Mouse (Mus musculus) intestine, postnatal 0 days (tissue): Measurements from ENCODE around the gene Tuba1a. TPM values are rescaled to one million over a fixed set of nuclear protein-coding genes. Genes with fewer than 3 reads are reported as not detected.
"Not testable (repeated sequence)": the region's sequence is repeated elsewhere in the genome, so short reads cannot be mapped to it uniquely, and the experiment has no call there.

Source experiments
- ATAC-seq: fragments of 200-750 bp; cut with Nextera tagmentation; 2 replicates; pipeline ENCODE4 v1.8.0; 2017; ENCODE audit warnings: mild to moderate bottlenecking, moderate TSS enrichment, moderate library complexity
- H3K27ac ChIP-seq: fragments of 300-500 bp; sonication (generic); 2 replicates; pipeline ENCODE4 v1.5.1; 2014; ENCODE audit warnings: mild to moderate bottlenecking, low read depth, low read length, moderate library complexity
- H3K27me3 ChIP-seq: fragments of 300-500 bp; sonication (generic); replicated peaks from 2 replicates; pipeline ENCODE4 v1.6.1; 2014; ENCODE audit warnings: low read length, mixed read lengths; ENCODE audit not compliant: control insufficient read depth, insufficient read depth
- H3K36me3 ChIP-seq: fragments of 300-500 bp; sonication (generic); 2 replicates; pipeline ENCODE4 v1.6.1; 2014; ENCODE audit warnings: mild to moderate bottlenecking, moderate library complexity; ENCODE audit not compliant: control insufficient read depth, insufficient read depth
- H3K4me1 ChIP-seq: fragments of 300-500 bp; sonication (generic); replicated peaks from 2 replicates; pipeline ENCODE4 v1.6.1; 2014; ENCODE audit warnings: antibody characterized with exemption, low read length, mixed read lengths; ENCODE audit not compliant: control insufficient read depth, insufficient read depth
- H3K4me2 ChIP-seq: fragments of 300-500 bp; sonication (generic); replicated peaks from 2 replicates; pipeline ENCODE4 v1.6.1; 2014; ENCODE audit warnings: low read depth, mild to moderate bottlenecking, moderate library complexity
- H3K4me3 ChIP-seq: fragments of 300-500 bp; sonication (generic); 2 replicates; pipeline ENCODE4 v1.5.1; 2014; ENCODE audit warnings: low read depth, low read length
- H3K9ac ChIP-seq: fragments of 300-500 bp; sonication (generic); 2 replicates; pipeline ENCODE4 v1.6.1; 2014; ENCODE audit warnings: mild to moderate bottlenecking, low read depth, low read length
- H3K9me3 ChIP-seq: fragments of 300-500 bp; sonication (generic); 2 replicates; pipeline ENCODE4 v1.6.1; 2016; ENCODE audit warnings: mixed run types; ENCODE audit not compliant: control insufficient read depth
- CTCF ChIP-seq: sonication (generic); IDR thresholded peaks from 2 replicates; pipeline ENCODE4 v1.5.1; 2016; ENCODE audit warnings: low read depth, mild to moderate bottlenecking, control low read depth, antibody characterized with exemption, moderate library complexity
- WGBS: fragments of 180-500 bp; shearing (Covaris S2); extraction: QIAGEN DNeasy Blood & Tissue Kit; methylation state at CpG from one replicate; pipeline ENCODE4 v1.1.7; 2014; 5-methylcytosine and 5-hydroxymethylcytosine counted together
- polyA plus RNA-seq: library from polyadenylated mRNA; unstranded; fragments of >200 nt; fragmentation: Nextera tagmentation; extraction: Ambion mirVana; gene quantifications from 2 replicates; pipeline ENCODE4 v1.2.1, GENCODE M21; 2015

The Tuba1a gene
- polyA plus RNA-seq, 1 experiment from 2014 or later = 503 TPM

GRCm38 (mm10) chr15:98941539-98941938 is 12.0 kb downstream of the Tuba1a start:
- 71% methylated on average over 2 of the region's 2 CpGs for WGBS
- H3K27me3 ChIP-seq = no peaks in the 10 kb centered on the region
- no peak overlapping the region for H3K27ac ChIP-seq
- no peak overlapping the region for H3K4me2 ChIP-seq
- TF ChIP-seq CTCF = no peak
- H3K9me3 ChIP-seq = no peaks in the 10 kb centered on the region
- H3K4me3 ChIP-seq = no peak overlapping the region
- H3K4me1 ChIP-seq = no peaks in the 10 kb centered on the region
- H3K9ac ChIP-seq = no peak overlapping the region
- no peak for ATAC-seq
- H3K36me3 ChIP-seq = no peaks in the 10 kb centered on the region

GRCm38 (mm10) chr15:98940816-98941215 is 12.7 kb downstream of the Tuba1a start:
- Histone ChIP-seq H3K9me3 (no peaks in the 10 kb centered on the region), H3K36me3 (no peaks in the 10 kb centered on the region), H3K4me2 (no peak overlapping the region), H3K4me1 (no peaks in the 10 kb centered on the region), H3K27ac (no peak overlapping the region), H3K9ac (no peak overlapping the region), H3K27me3 (no peaks in the 10 kb centered on the region), H3K4me3 (no peak overlapping the region)
- ATAC-seq = no peak
- no peak for TF ChIP-seq CTCF
- 79% methylated on average over 10 of the region's 10 CpGs for WGBS

- H3K9me3 ChIP-seq = no peaks in the 10 kb centered on the region
- H3K9ac ChIP-seq = peak within 1 kb of the TSS; percentile 52
- peak within 1 kb of the TSS; percentile 76 for H3K4me2 ChIP-seq
- peaks cover 9% of the 10 kb centered on the region; the same call in 1 of the 2 replicates for H3K36me3 ChIP-seq
- under 1% methylated on average over 56 of the region's 58 CpGs for WGBS
- ATAC-seq = peak; percentile 96
- H3K27ac ChIP-seq = peak within 1 kb of the TSS; percentile 70
- peak; percentile 27; the same call in 1 of the 2 replicates for TF ChIP-seq CTCF
- H3K27me3 ChIP-seq = no peaks in the 10 kb centered on the region
- peaks cover 4% of the 10 kb centered on the region; the same call in 1 of the 2 replicates for H3K4me1 ChIP-seq
- peak within 1 kb of the TSS; percentile 66 for H3K4me3 ChIP-seq
These were observed 19.2 kb downstream of the Tuba1a start, which contains the start of gene Tuba1b for GRCm38 (mm10) chr15:98934217-98934839. Gene Tuba1b (minus strand): TSS chr15:98934565.

- no peaks in the 10 kb centered on the region for H3K9me3 ChIP-seq
- peak overlapping the region; percentile 66 for H3K4me3 ChIP-seq
- peak; percentile 85 for ATAC-seq
- peaks cover 4% of the 10 kb centered on the region; the same call in 1 of the 2 replicates for H3K4me1 ChIP-seq
- peak overlapping the region; percentile 76 for H3K4me2 ChIP-seq
- H3K9ac ChIP-seq = peak overlapping the region; percentile 52
- under 1% methylated on average over 35 of the region's 35 CpGs for whole genome bisulfite sequencing
- peaks cover 9% of the 10 kb centered on the region; the same call in 1 of the 2 replicates for H3K36me3 ChIP-seq
- peak overlapping the region; percentile 70 for H3K27ac ChIP-seq
- H3K27me3 ChIP-seq = no peaks in the 10 kb centered on the region
- TF ChIP-seq CTCF = no peak
These were observed 19.7 kb downstream of the Tuba1a start for GRCm38 (mm10) chr15:98933833-98934216.

- H3K27ac ChIP-seq, H3K4me1 ChIP-seq, H3K9me3 ChIP-seq, ATAC-seq, H3K27me3 ChIP-seq, H3K36me3 ChIP-seq: not testable (repeated sequence)
- Histone ChIP-seq H3K9ac (peak overlapping the region; percentile 52; the same call in 1 of the 2 replicates), H3K4me3 (peak overlapping the region; percentile 66), H3K4me2 (peak overlapping the region; percentile 76)
- WGBS = 10% methylated on average over 8 of the region's 9 CpGs
These were observed 20.4 kb downstream of the Tuba1a start for GRCm38 (mm10) chr15:98933004-98933671.

- Histone ChIP-seq H3K27ac (no peak overlapping the region), H3K4me2 (no peak overlapping the region), H3K9ac (no peak overlapping the region), H3K4me3 (no peak overlapping the region), H3K27me3 (no peaks in the 10 kb centered on the region), H3K4me1 (peaks cover 4% of the 10 kb centered on the region; the same call in 1 of the 2 replicates), H3K9me3 (no peaks in the 10 kb centered on the region), H3K36me3 (peaks cover 9% of the 10 kb centered on the region; the same call in 1 of the 2 replicates)
- no peak for ATAC-seq
- TF ChIP-seq CTCF = no peak
- 78% methylated on average over 3 of the region's 3 CpGs for WGBS
These were observed 22.5 kb downstream of the Tuba1a start for GRCm38 (mm10) chr15:98930998-98931397.
